Mouse (Mus musculus) heart, postnatal 10 days (tissue): ENCODE measurements around the gene Olfr1185-ps1. TPM values are rescaled to one million over a fixed set of nuclear protein-coding genes. Genes with fewer than 3 reads are reported as not detected.
"Not testable (repeated sequence)": the region's sequence is repeated elsewhere in the genome, so short reads cannot be mapped to it uniquely, and the experiment has no call there.

Source experiments
- DNase-seq, 2 experiments: peaks; one replicate each; pipeline ENCODE4 v3.0.0; 2021
- intact Hi-C: fragments of 180-260 bp; cut with DNase I; formaldehyde crosslinking; loops from one replicate; pipeline ENCODE4 v1.15.1; 2025
- total RNA-seq, 2 experiments: library from RNA; stranded (reverse); gene quantifications; 2 replicates each; pipeline ENCODE4 v1.2.3; 2021

The Olfr1185-ps1 gene
- total RNA-seq: not detected

DNA sequence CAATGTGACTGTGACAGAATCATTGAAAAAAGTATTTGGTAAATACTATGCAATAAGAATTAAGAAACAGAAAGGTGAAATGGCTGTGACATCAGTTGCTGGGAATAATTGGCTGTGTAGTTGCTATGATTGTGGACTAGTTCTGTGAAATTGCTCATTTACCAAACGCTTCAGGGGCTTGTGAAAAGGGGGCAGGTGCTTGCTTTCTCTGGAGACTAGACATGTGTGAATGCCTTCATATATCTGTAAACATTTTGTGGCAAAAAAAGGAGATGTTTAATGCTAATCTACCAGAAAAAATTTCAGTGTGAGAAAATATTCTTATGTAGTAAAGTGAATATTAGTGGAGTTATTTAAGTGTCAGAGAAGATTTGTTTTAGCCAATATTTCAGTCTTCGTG lies at the start of gene Olfr1185-ps1:
Gene Olfr1185-ps1 (plus strand): TSS at position 301 of the 400 bp plus-strand sequence.
- intact Hi-C loops: no loop called here
- DNase-seq: no peak

DNA sequence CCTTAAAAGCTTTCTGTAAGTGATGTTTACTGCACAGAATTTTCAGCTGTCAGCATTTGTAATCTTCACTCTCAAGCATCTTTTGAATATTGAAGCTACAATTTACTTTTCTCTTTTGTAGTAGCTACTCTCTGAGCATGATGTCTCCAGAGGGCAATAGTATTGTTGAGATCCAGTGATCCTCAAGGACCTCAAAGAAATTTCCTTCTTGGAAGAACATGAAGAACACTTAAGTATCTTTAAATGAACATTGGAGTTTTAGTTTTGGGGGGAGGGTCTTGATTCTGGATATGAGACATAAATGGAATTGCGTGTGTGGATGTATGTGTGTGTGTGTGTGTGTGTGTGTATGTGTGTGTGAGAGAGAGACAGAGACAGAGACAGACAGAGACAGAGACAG lies 44.1 kb upstream of the Olfr1185-ps1 start, which contains the start of gene Gm13757:
Gene Gm13757 (minus strand): TSS at position 101 of the 400 bp plus-strand sequence.
- intact Hi-C loops: no loop called here
- DNase-seq: no peak

DNA sequence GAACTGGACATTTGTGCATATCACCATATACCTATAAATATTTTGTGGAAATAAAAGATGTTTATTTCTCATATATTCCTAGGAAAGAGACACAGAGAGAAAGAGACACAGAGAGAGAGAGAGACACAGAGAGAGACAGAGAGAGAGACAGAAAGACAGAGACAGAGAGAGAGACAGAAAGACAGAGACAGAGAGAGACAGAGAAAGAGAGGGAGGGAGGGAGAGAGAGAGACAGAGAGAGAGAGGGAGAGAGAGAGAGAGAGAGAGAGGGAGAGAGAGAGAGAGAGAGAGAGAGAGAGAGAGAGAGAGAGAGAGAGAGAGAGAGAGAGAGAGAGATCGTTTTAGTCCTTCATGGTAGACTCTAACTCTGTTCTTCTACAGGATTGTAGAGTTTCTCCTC lies 38.6 kb upstream of the Olfr1185-ps1 start, which contains the start of gene Olfr1183:
Gene Olfr1183 (plus strand): TSS at position 301 of the 400 bp plus-strand sequence.
- intact Hi-C loops: not testable (repeated sequence)

DNA sequence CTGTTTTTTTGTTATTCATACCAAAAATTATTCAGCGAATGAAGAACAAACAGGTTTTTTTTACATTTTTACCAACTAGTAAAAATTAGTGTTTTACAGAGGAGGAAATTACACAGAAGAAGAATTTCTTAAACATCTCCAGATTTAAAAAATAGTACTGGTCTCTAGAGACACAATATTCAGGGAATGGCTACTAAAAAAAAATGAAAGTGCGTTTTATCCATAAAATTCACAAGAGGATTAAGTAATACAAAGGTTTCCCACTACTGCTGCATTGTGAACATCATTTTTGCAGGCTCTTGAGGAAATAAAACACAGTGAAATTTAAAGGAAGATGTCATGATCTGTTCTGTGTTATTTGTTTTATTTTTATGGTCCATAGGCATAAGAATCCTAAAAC lies 9.8 kb upstream of the Olfr1185-ps1 start, which contains the start of gene Olfr1184:
Gene Olfr1184 (plus strand): TSS at position 301 of the 400 bp plus-strand sequence.
- intact Hi-C loops: no loop called here
- DNase-seq: no peak

More for the DNA sequence above, 38.6 kb upstream of the Olfr1185-ps1 start, which contains the start of gene Olfr1183:
- not testable (repeated sequence) for DNase-seq

DNA sequence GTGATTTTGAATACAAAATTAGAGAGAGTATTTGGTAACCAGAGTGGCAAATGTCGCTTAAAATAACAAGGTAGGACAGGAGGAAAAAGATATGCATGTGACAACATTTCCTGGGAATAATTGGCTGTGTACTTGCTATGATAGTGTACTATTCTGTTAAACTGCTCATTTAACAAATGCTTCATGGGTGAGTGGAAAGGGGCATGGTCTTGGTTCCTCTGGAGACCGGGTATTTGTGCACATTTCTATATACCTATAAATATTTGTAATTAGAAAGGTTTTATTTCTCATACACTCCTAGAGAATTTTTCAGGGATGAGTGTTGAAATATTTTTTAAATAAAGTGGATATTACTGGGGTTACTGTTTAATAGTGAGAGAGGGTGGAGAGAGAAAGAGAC lies 25.1 kb downstream of the Olfr1185-ps1 start, which contains the start of gene Olfr1186:
Gene Olfr1186 (plus strand): TSS at position 301 of the 400 bp plus-strand sequence.
- no peak for DNase-seq
- intact Hi-C loops: no loop called here

DNA sequence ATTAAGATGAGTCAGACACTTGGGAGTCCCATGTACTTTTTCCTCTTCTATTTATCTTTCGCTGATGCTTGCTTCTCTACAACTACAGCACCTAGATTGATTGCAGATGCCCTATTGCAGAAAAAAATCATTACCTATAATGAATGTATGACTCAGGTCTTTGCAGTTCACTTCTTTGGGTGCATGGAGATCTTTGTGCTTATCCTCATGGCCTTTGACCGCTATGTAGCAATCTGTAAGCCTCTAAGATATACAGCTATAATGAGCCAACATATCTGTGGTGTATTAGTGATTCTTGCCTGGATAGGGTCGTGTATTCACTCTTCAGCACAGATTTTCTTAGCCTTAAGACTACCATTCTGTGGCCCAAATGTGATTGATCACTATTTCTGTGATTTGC lies 32.6 kb downstream of the Olfr1185-ps1 start:
- DNase-seq: no peak
- intact Hi-C loops: no loop called here

Other genes starting within 250 kb of the Olfr1185-ps1 start
- gene Olfr1173, start 213.4 kb upstream of the Olfr1185-ps1 start, total RNA-seq: not detected
- not detected for gene Olfr1174-ps, start 178.2 kb upstream of the Olfr1185-ps1 start, total RNA-seq
- not detected for gene Olfr1175-ps, start 166.1 kb upstream of the Olfr1185-ps1 start, total RNA-seq
- gene Olfr1176, start 156.6 kb upstream of the Olfr1185-ps1 start, total RNA-seq: not detected
- not detected for gene Olfr1177-ps, start 146.8 kb upstream of the Olfr1185-ps1 start, total RNA-seq
- not detected for gene Olfr1178, start 106.3 kb upstream of the Olfr1185-ps1 start, total RNA-seq
- not detected for gene Olfr1179, start 86.9 kb upstream of the Olfr1185-ps1 start, total RNA-seq
- not detected for gene Olfr1180, start 74.2 kb upstream of the Olfr1185-ps1 start, total RNA-seq
- gene Olfr1181, start 67.1 kb upstream of the Olfr1185-ps1 start, total RNA-seq: not detected
- not detected for gene Gm13757, start 44.2 kb upstream of the Olfr1185-ps1 start, total RNA-seq
- not detected for gene Olfr1183, start 38.5 kb upstream of the Olfr1185-ps1 start, total RNA-seq
- not detected for gene Olfr1184, start 9.7 kb upstream of the Olfr1185-ps1 start, total RNA-seq
- gene Olfr1186, start 25.2 kb downstream of the Olfr1185-ps1 start, total RNA-seq: not detected
- not detected for gene Olfr1188, start 63.6 kb downstream of the Olfr1185-ps1 start, total RNA-seq
- not detected for gene Olfr1189, start 93.1 kb downstream of the Olfr1185-ps1 start, total RNA-seq
- gene Olfr1191-ps1, start 147.2 kb downstream of the Olfr1185-ps1 start, total RNA-seq: under 1 TPM in 1 of 2 experiments, not detected in 1; 0.05 TPM
- gene Olfr1192-ps1, start 155.2 kb downstream of the Olfr1185-ps1 start, total RNA-seq: not detected
- not detected for gene Olfr1193, start 182.3 kb downstream of the Olfr1185-ps1 start, total RNA-seq
- not detected for gene Olfr1195, start 195.9 kb downstream of the Olfr1185-ps1 start, total RNA-seq
- not detected for gene Olfr1196, start 211.3 kb downstream of the Olfr1185-ps1 start, total RNA-seq
- not detected for gene Olfr1197, start 239.0 kb downstream of the Olfr1185-ps1 start, total RNA-seq